Mouse (Mus musculus): Measurements from ENCODE around the gene Gm42906. TPM values are rescaled to one million over a fixed set of nuclear protein-coding genes. Genes with fewer than 3 reads are reported as not detected.

Gm42906 gene
- polyA plus RNA-seq, 2 experiments: not detected

GRCm38 (mm10) chr5:151059352-151059751, 368.6 kb downstream of the Gm42906 start:
- no peak overlapping the region for H3K4me3 ChIP-seq (ENCODE audit: insufficient read depth in 1 of 2, low read depth in 2 of 2, low read length in 2 of 2)
- H3K36me3 ChIP-seq (replicated peaks; ENCODE audit: control insufficient read depth, insufficient read depth, low read depth): no peaks in the 10 kb centered on the region
- H3K27me3 ChIP-seq (ENCODE audit: control insufficient read depth, insufficient read depth, low read length): no peaks in the 10 kb centered on the region
- no peak overlapping the region for H3K27ac ChIP-seq
- no peak overlapping the region for H3K9ac ChIP-seq (replicated peaks)
- H3K4me2 ChIP-seq (ENCODE audit: low read depth): no peak overlapping the region
- no peak for ATAC-seq (ENCODE audit: insufficient read depth)
- no peaks in the 10 kb centered on the region for H3K9me3 ChIP-seq (ENCODE audit: control insufficient read depth, low read length)
- H3K4me1 ChIP-seq (replicated peaks; ENCODE audit: control insufficient read depth in 2 of 2, insufficient read depth in 2 of 2, low read length in 1 of 2): no peaks in the 10 kb centered on the region; a peak in 1 of 4 replicates
- DNase-seq (ENCODE audit: low read depth in 3 of 3, low spot score in 3 of 3): no peak
- TF ChIP-seq CTCF (IDR thresholded peaks at IDR 0.05; ENCODE audit: low read depth): no peak
- TF ChIP-seq EP300 (IDR thresholded peaks at IDR 0.05; ENCODE audit: low read depth): no peak
- 64% methylated on average over 10 of the region's 10 CpGs for WGBS (ENCODE audit: insufficient replicate concordance)

GRCm38 (mm10) chr5:151057716-151058115, 370.2 kb downstream of the Gm42906 start:
- no peak for ATAC-seq (ENCODE audit: insufficient read depth)
- Histone ChIP-seq H3K4me3 (ENCODE audit: insufficient read depth in 1 of 2, low read depth in 2 of 2, low read length in 2 of 2) (no peak overlapping the region), H3K36me3 (replicated peaks; ENCODE audit: control insufficient read depth, insufficient read depth, low read depth) (no peaks in the 10 kb centered on the region), H3K27me3 (ENCODE audit: control insufficient read depth, insufficient read depth, low read length) (no peaks in the 10 kb centered on the region), H3K9ac (replicated peaks) (no peak overlapping the region), H3K4me1 (replicated peaks; ENCODE audit: control insufficient read depth in 2 of 2, insufficient read depth in 2 of 2, low read length in 1 of 2) (no peaks in the 10 kb centered on the region; a peak in 1 of 4 replicates), H3K9me3 (ENCODE audit: control insufficient read depth, low read length) (no peaks in the 10 kb centered on the region), H3K4me2 (ENCODE audit: low read depth) (no peak overlapping the region), H3K27ac (no peak overlapping the region)
- TF ChIP-seq CTCF (IDR thresholded peaks at IDR 0.05; ENCODE audit: low read depth): no peak
- TF ChIP-seq EP300 (IDR thresholded peaks at IDR 0.05; ENCODE audit: low read depth): no peak
- 74% methylated on average over 5 of the region's 5 CpGs for WGBS (ENCODE audit: insufficient replicate concordance)
- DNase-seq (ENCODE audit: low read depth in 3 of 3, low spot score in 3 of 3): no peak

DNA sequence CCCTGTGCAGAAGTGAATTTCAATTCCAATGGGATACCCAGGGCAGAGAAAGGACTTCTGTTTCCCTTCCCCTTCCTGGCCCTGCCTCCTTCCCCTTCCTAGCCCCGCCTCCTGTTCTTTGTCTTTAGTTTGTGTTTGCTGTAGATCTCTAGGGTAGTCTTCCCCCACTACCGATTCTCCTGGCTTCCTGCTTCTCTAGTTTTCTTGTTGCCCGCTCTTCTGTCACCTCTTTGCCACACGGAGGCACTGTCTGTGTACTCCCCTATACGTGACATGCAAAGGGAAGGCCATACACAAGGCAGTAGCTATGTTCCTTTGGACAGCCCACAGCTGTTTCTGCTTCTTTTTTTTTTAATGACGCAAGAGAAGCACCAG, 371.1 kb downstream of the Gm42906 start:
- no peaks in the 10 kb centered on the region for H3K9me3 ChIP-seq (ENCODE audit: control insufficient read depth, low read length)
- DNase-seq (ENCODE audit: low read depth in 3 of 3, low spot score in 3 of 3) (peak in 1 of 3 experiments; percentile 10), ATAC-seq (ENCODE audit: insufficient read depth) (peak; percentile 46; the same call in 1 of the 2 replicates)
- H3K4me1 ChIP-seq (replicated peaks; ENCODE audit: control insufficient read depth in 2 of 2, insufficient read depth in 2 of 2, low read length in 1 of 2): no peaks in the 10 kb centered on the region; a peak in 1 of 4 replicates
- H3K9ac ChIP-seq (replicated peaks): no peak overlapping the region
- TF ChIP-seq EP300 (IDR thresholded peaks at IDR 0.05; ENCODE audit: low read depth) (no peak), CTCF (IDR thresholded peaks at IDR 0.05; ENCODE audit: low read depth) (peak; percentile 24; the same call in 1 of the 2 replicates)
- no peaks in the 10 kb centered on the region for H3K27me3 ChIP-seq (ENCODE audit: control insufficient read depth, insufficient read depth, low read length)
- no peak overlapping the region for H3K4me2 ChIP-seq (ENCODE audit: low read depth)
- no peak overlapping the region for H3K27ac ChIP-seq
- H3K4me3 ChIP-seq (ENCODE audit: insufficient read depth in 1 of 2, low read depth in 2 of 2, low read length in 2 of 2): no peak overlapping the region
- no peaks in the 10 kb centered on the region for H3K36me3 ChIP-seq (replicated peaks; ENCODE audit: control insufficient read depth, insufficient read depth, low read depth)
- WGBS (ENCODE audit: insufficient replicate concordance): 21% methylated on average over 6 of the region's 6 CpGs

GRCm38 (mm10) chr5:151056255-151056919, 371.6 kb downstream of the Gm42906 start:
- no peak overlapping the region for H3K27ac ChIP-seq
- no peak overlapping the region for H3K4me2 ChIP-seq (ENCODE audit: low read depth)
- peak; percentile 22; the same call in 1 of the 2 replicates for ATAC-seq (ENCODE audit: insufficient read depth)
- 70% methylated on average over 12 of the region's 12 CpGs for WGBS (ENCODE audit: insufficient replicate concordance)
- H3K4me1 ChIP-seq (replicated peaks; ENCODE audit: control insufficient read depth in 2 of 2, insufficient read depth in 2 of 2, low read length in 1 of 2): no peaks in the 10 kb centered on the region; a peak in 1 of 4 replicates
- no peak for DNase-seq (ENCODE audit: low read depth in 3 of 3, low spot score in 3 of 3)
- no peaks in the 10 kb centered on the region for H3K9me3 ChIP-seq (ENCODE audit: control insufficient read depth, low read length)
- no peaks in the 10 kb centered on the region for H3K27me3 ChIP-seq (ENCODE audit: control insufficient read depth, insufficient read depth, low read length)
- TF ChIP-seq EP300 (IDR thresholded peaks at IDR 0.05; ENCODE audit: low read depth) (no peak), CTCF (IDR thresholded peaks at IDR 0.05; ENCODE audit: low read depth) (no peak)
- H3K9ac ChIP-seq (replicated peaks): no peak overlapping the region
- H3K36me3 ChIP-seq (replicated peaks; ENCODE audit: control insufficient read depth, insufficient read depth, low read depth): no peaks in the 10 kb centered on the region
- no peak overlapping the region for H3K4me3 ChIP-seq (ENCODE audit: insufficient read depth in 1 of 2, low read depth in 2 of 2, low read length in 2 of 2)

GRCm38 (mm10) chr5:151055426-151056090, 372.4 kb downstream of the Gm42906 start:
- no peak for ATAC-seq (ENCODE audit: insufficient read depth)

More at GRCm38 (mm10) chr5:151055426-151056090, 372.4 kb downstream of the Gm42906 start:
- WGBS (ENCODE audit: insufficient replicate concordance): 78% methylated on average over 11 of the region's 11 CpGs
- no peak overlapping the region for H3K9ac ChIP-seq (replicated peaks)
- DNase-seq (ENCODE audit: low read depth in 3 of 3, low spot score in 3 of 3): no peak
- no peaks in the 10 kb centered on the region; a peak in 1 of 4 replicates for H3K4me1 ChIP-seq (replicated peaks; ENCODE audit: control insufficient read depth in 2 of 2, insufficient read depth in 2 of 2, low read length in 1 of 2)
- no peak overlapping the region for H3K4me3 ChIP-seq (ENCODE audit: insufficient read depth in 1 of 2, low read depth in 2 of 2, low read length in 2 of 2)
- TF ChIP-seq CTCF (IDR thresholded peaks at IDR 0.05; ENCODE audit: low read depth) (no peak), EP300 (IDR thresholded peaks at IDR 0.05; ENCODE audit: low read depth) (no peak)
- H3K27ac ChIP-seq: no peak overlapping the region
- no peaks in the 10 kb centered on the region for H3K27me3 ChIP-seq (ENCODE audit: control insufficient read depth, insufficient read depth, low read length)
- H3K4me2 ChIP-seq (ENCODE audit: low read depth): no peak overlapping the region
- H3K9me3 ChIP-seq (ENCODE audit: control insufficient read depth, low read length): no peaks in the 10 kb centered on the region
- H3K36me3 ChIP-seq (replicated peaks; ENCODE audit: control insufficient read depth, insufficient read depth, low read depth): no peaks in the 10 kb centered on the region
